Mouse (Mus musculus): ENCODE data around the gene Fat1. TPM values are rescaled to one million over a fixed set of nuclear protein-coding genes. Genes with fewer than 3 reads are reported as not detected.

Fat1 gene
- total and polyA plus RNA-seq, 3 experiments, result under 0.01 TPM; not detected in 2

- Histone ChIP-seq H3K9ac (ENCODE audit: control insufficient read depth, low read depth, low read length, poor library complexity, severe bottlenecking) (no peak overlapping the region), H3K27ac (ENCODE audit: control insufficient read depth, low read depth, low read length) (no peak overlapping the region), H3K27me3 (ENCODE audit: control insufficient read depth in 1 of 2, insufficient read depth in 2 of 2, low read length in 2 of 2) (no peaks in the 10 kb centered on the region), H3K79me2 (ENCODE audit: control insufficient read depth, insufficient read depth, low read length, poor library complexity) (no peaks in the 10 kb centered on the region), H3K4me3 (ENCODE audit: control insufficient read depth in 1 of 2, insufficient read depth in 1 of 2, low read depth in 2 of 2, low read length in 2 of 2) (no peak overlapping the region), H3K4me1 (ENCODE audit: control insufficient read depth in 1 of 2, insufficient read depth in 2 of 2, low read length in 2 of 2) (no peaks in the 10 kb centered on the region), H3K36me3 (ENCODE audit: control insufficient read depth in 1 of 2, insufficient read depth in 2 of 2, low read length in 2 of 2) (no peaks in the 10 kb centered on the region), H3K9me3 (replicated peaks; ENCODE audit: insufficient read depth, low read length) (no peaks in the 10 kb centered on the region)
- no peak for TF ChIP-seq POLR2AphosphoS5 (IDR thresholded peaks at IDR 0.05; ENCODE audit: borderline replicate concordance, low read depth, low read length)
- TF ChIP-seq SMC3 (IDR thresholded peaks at IDR 0.05; ENCODE audit: low read depth, low read length), result no peak
- TF ChIP-seq E2F4 (IDR thresholded peaks at IDR 0.05; ENCODE audit: borderline replicate concordance, low read depth, low read length), result no peak
- TF ChIP-seq TAL1 (IDR thresholded peaks at IDR 0.05; ENCODE audit: low read length), result no peak
- no peak for TF ChIP-seq HCFC1 (IDR thresholded peaks at IDR 0.05; ENCODE audit: low read depth, low read length)
- TF ChIP-seq RCOR1 (IDR thresholded peaks at IDR 0.05; ENCODE audit: low read depth, low read length), result no peak
- TF ChIP-seq CHD2 (IDR thresholded peaks at IDR 0.05; ENCODE audit: low read length), result no peak
- no peak for TF ChIP-seq ZMIZ1 (IDR thresholded peaks at IDR 0.05; ENCODE audit: low read depth, low read length)
- no peak for TF ChIP-seq SIN3A (IDR thresholded peaks at IDR 0.05; ENCODE audit: low read length)
- no peak for TF ChIP-seq POLR2A (IDR thresholded peaks at IDR 0.05; ENCODE audit: control insufficient read depth in 1 of 2, insufficient read depth in 1 of 2, low read depth in 1 of 2, low read length in 2 of 2, poor library complexity in 1 of 2)
- TF ChIP-seq USF1 (IDR thresholded peaks at IDR 0.05; ENCODE audit: low read depth, low read length), result no peak
- TF ChIP-seq CHD1 (IDR thresholded peaks at IDR 0.05; ENCODE audit: low read depth, low read length), result no peak
- no peak for TF ChIP-seq EP300 (IDR thresholded peaks at IDR 0.05; ENCODE audit: low read depth in 1 of 2, low read length in 2 of 2)
- TF ChIP-seq GATA1 (IDR thresholded peaks at IDR 0.05; ENCODE audit: low read depth, low read length), result no peak
- TF ChIP-seq KAT2A (conservative IDR thresholded peaks at IDR 0.05; ENCODE audit: low read depth, low read length), result no peak
- no peak for TF ChIP-seq TCF12 (IDR thresholded peaks at IDR 0.05; ENCODE audit: low read depth, low read length)
- TF ChIP-seq CTCF (IDR thresholded peaks at IDR 0.05 in 2 of 3, conservative IDR thresholded peaks at IDR 0.05 in 1 of 3; ENCODE audit: control insufficient read depth in 1 of 3, insufficient read depth in 1 of 3, low read depth in 2 of 3, low read length in 3 of 3, poor library complexity in 1 of 3, severe bottlenecking in 1 of 3), result no peak
- TF ChIP-seq MXI1 (IDR thresholded peaks at IDR 0.05; ENCODE audit: low read depth, low read length), result no peak
- TF ChIP-seq RAD21 (IDR thresholded peaks at IDR 0.05; ENCODE audit: low read depth, low read length), result no peak
- no peak for DNase-seq (ENCODE audit: low read depth, low spot score)
Observed at GRCm38 (mm10) chr8:45052618-45053017, 117.4 kb downstream of the Fat1 start.

- Histone ChIP-seq H3K27me3 (ENCODE audit: control insufficient read depth in 1 of 2, insufficient read depth in 2 of 2, low read length in 2 of 2) (no peaks in the 10 kb centered on the region), H3K79me2 (ENCODE audit: control insufficient read depth, insufficient read depth, low read length, poor library complexity) (no peaks in the 10 kb centered on the region), H3K4me3 (ENCODE audit: control insufficient read depth in 1 of 2, insufficient read depth in 1 of 2, low read depth in 2 of 2, low read length in 2 of 2) (no peak overlapping the region), H3K36me3 (ENCODE audit: control insufficient read depth in 1 of 2, insufficient read depth in 2 of 2, low read length in 2 of 2) (no peaks in the 10 kb centered on the region), H3K9ac (ENCODE audit: control insufficient read depth, low read depth, low read length, poor library complexity, severe bottlenecking) (no peak overlapping the region), H3K9me3 (replicated peaks; ENCODE audit: insufficient read depth, low read length) (no peaks in the 10 kb centered on the region), H3K4me1 (ENCODE audit: control insufficient read depth in 1 of 2, insufficient read depth in 2 of 2, low read length in 2 of 2) (no peaks in the 10 kb centered on the region), H3K27ac (ENCODE audit: control insufficient read depth, low read depth, low read length) (no peak overlapping the region)
- DNase-seq (ENCODE audit: low read depth, low spot score), result peak; percentile 8
- no peak for TF ChIP-seq MAFK (IDR thresholded peaks at IDR 0.05; ENCODE audit: borderline replicate concordance, low read depth, low read length)
- TF ChIP-seq CTCF (IDR thresholded peaks at IDR 0.05 in 2 of 3, conservative IDR thresholded peaks at IDR 0.05 in 1 of 3; ENCODE audit: control insufficient read depth in 1 of 3, insufficient read depth in 1 of 3, low read depth in 2 of 3, low read length in 3 of 3, poor library complexity in 1 of 3, severe bottlenecking in 1 of 3), result peak in 1 of 3 experiments; percentile 19; a peak in 1 of 6 replicates
Observed at GRCm38 (mm10) chr8:45055500-45055899, 120.3 kb downstream of the Fat1 start.
